Mouse (Mus musculus): ENCODE measurements around the gene Mptx2. TPM values are rescaled to one million over a fixed set of nuclear protein-coding genes. Genes with fewer than 3 reads are reported as not detected.
"Not testable (repeated sequence)": the region's sequence is repeated elsewhere in the genome, so short reads cannot be mapped to it uniquely, and the experiment has no call there.

The Mptx2 gene
- polyA plus RNA-seq, 1 experiment from 2014 or later = not detected

DNA sequence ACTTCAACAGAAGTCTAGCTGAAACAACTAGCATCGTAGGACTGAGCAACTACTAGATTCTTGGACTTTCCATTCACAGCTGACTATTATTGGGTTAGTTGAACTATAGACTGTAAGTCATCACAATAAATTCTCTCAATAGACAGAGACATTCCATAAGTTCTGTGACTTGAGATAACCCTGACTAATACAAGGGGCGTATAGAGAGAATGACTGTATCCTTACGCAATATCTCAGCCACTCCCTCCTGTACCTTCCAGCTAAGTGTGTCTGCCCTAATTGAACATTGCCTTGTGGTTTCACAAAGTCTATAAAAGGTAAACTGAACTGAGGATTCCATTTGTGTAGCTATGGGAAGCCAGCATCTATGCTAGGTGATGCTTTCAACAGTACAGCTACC is 27.7 kb downstream of the Mptx2 start:
- Histone ChIP-seq H3K36me3 (no peaks in the 10 kb centered on the region), H3K9me3 (no peaks in the 10 kb centered on the region), H3K27ac (no peak overlapping the region), H3K27me3 (replicated peaks) (no peaks in the 10 kb centered on the region), H3K4me1 (no peaks in the 10 kb centered on the region), H3K9ac (no peak overlapping the region), H3K4me2 (replicated peaks) (no peak overlapping the region), H3K4me3 (no peak overlapping the region)
- 95% methylated on average over 3 of the region's 3 CpGs for WGBS
- no peak for ATAC-seq (ENCODE audit: low FRiP score, low read depth)

DNA sequence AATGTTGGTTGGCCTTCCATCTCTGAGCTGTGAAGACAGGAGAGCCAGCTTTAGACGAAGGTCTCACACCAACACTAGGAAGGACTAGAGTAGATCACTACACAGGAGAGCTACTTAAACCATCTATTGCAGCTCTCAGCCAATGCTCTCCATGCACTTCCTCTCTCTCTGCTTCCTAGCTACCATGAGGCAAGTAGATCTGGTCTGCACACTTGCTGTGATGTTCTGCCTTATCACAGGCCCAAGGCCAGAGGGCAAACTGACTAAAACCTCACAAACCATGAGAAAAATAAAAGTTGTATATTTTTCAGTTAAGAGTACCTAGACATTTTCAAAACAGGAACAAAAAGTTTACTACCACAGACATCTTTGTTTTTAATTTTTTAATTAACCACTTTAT is 40.6 kb downstream of the Mptx2 start:
- not testable (repeated sequence) for H3K4me2 ChIP-seq (replicated peaks); H3K9me3 ChIP-seq; H3K36me3 ChIP-seq; H3K9ac ChIP-seq; H3K27me3 ChIP-seq (replicated peaks); ATAC-seq (ENCODE audit: low FRiP score, low read depth); H3K4me1 ChIP-seq; H3K27ac ChIP-seq; H3K4me3 ChIP-seq
- WGBS = 94% methylated on average over 1 of the region's 1 CpGs

DNA sequence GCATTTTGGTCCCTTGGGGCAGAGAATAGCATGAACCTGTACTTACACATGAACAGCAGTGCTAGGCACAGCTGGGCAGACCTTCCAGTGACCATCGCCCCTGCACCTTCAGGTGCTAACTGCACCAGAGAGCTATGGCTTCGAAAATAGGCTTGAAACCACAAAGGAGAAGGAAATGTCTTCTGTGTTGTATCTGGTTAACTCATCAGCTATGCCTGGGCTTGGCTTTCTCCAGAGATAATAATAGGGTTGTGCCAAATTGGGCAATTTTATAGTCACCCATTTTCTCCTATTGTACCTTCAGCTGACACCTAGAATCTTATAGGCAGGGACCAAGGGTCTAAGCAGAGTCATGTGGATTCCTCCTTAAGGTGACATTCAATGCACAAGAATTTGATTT is 50.5 kb downstream of the Mptx2 start, which contains the start of gene Fcer1a:
Gene Fcer1a (minus strand): TSS at position 134 of the 400 bp plus-strand sequence.
- Histone ChIP-seq H3K36me3 (no peaks in the 10 kb centered on the region), H3K27me3 (replicated peaks) (no peaks in the 10 kb centered on the region), H3K4me1 (no peaks in the 10 kb centered on the region), H3K9ac (no peak within 1 kb of the TSS), H3K9me3 (no peaks in the 10 kb centered on the region), H3K4me2 (replicated peaks) (no peak within 1 kb of the TSS), H3K27ac (no peak within 1 kb of the TSS), H3K4me3 (no peak within 1 kb of the TSS)
- 91% methylated on average over 2 of the region's 2 CpGs for WGBS
- ATAC-seq (ENCODE audit: low FRiP score, low read depth) = no peak

Other genes with a start within 250 kb of the Mptx2 start
- gene Olfr1408, start 140.4 kb downstream of the Mptx2 start, polyA plus RNA-seq (2016; fragmentation: Nextera tagmentation; extraction: Ambion mirVana) = not detected in 2 replicates
- not detected in 2 replicates for gene Olfr1406, start 87.1 kb downstream of the Mptx2 start, polyA plus RNA-seq (2016; fragmentation: Nextera tagmentation; extraction: Ambion mirVana)
- gene Olfr218, start 80.0 kb downstream of the Mptx2 start, polyA plus RNA-seq (2016; fragmentation: Nextera tagmentation; extraction: Ambion mirVana) = not detected in 2 replicates
- not detected in 2 replicates for gene Olfr1404, start 65.4 kb downstream of the Mptx2 start, polyA plus RNA-seq (2016; fragmentation: Nextera tagmentation; extraction: Ambion mirVana)
- not detected in 2 replicates for gene Fcer1a, start 50.6 kb downstream of the Mptx2 start, polyA plus RNA-seq (2016; fragmentation: Nextera tagmentation; extraction: Ambion mirVana)
- not detected in 2 replicates for gene Olfr418, start 11.8 kb downstream of the Mptx2 start, polyA plus RNA-seq (2016; fragmentation: Nextera tagmentation; extraction: Ambion mirVana)
- gene Ackr1, start 56.0 kb upstream of the Mptx2 start, polyA plus RNA-seq (2016; fragmentation: Nextera tagmentation; extraction: Ambion mirVana) = 10.4 and 11.3 TPM in 2 replicates
- gene Aim2, start 73.1 kb upstream of the Mptx2 start, polyA plus RNA-seq (2016; fragmentation: Nextera tagmentation; extraction: Ambion mirVana) = 3.8 and 4.5 TPM in 2 replicates
- gene Cadm3, start 89.9 kb upstream of the Mptx2 start, polyA plus RNA-seq (2016; fragmentation: Nextera tagmentation; extraction: Ambion mirVana) = 36.0 and 41.8 TPM in 2 replicates
- gene Ifi206, start 213.3 kb upstream of the Mptx2 start, polyA plus RNA-seq (2016; fragmentation: Nextera tagmentation; extraction: Ambion mirVana) = not detected in 2 replicates